Mouse (Mus musculus) inflammation-experienced regulatory T-cells, adult 6 months (primary cell): ENCODE measurements around the gene Vmn1r223. TPM values are rescaled to one million over a fixed set of nuclear protein-coding genes. Genes with fewer than 3 reads are reported as not detected.
"Not testable (repeated sequence)": the region's sequence is repeated elsewhere in the genome, so short reads cannot be mapped to it uniquely, and the experiment has no call there.

ENCODE experiments used
- ATAC-seq: one replicate; pipeline ENCODE4 v1.8.0; 2017
- polyA plus RNA-seq, 3 experiments: library from polyadenylated mRNA; unstranded; fragments of 100-300 nt; shearing (Covaris generic); gene quantifications; one replicate each; pipeline ENCODE4 v1.2.1; 2017

Vmn1r223 gene
- not detected for polyA plus RNA-seq

GRCm38 (mm10) chr13:23246834-23247233 lies at the start of gene Vmn1r223:
TSS of gene Vmn1r223 (plus strand) at chr13:23247134.
- ATAC-seq = not testable (repeated sequence)

DNA sequence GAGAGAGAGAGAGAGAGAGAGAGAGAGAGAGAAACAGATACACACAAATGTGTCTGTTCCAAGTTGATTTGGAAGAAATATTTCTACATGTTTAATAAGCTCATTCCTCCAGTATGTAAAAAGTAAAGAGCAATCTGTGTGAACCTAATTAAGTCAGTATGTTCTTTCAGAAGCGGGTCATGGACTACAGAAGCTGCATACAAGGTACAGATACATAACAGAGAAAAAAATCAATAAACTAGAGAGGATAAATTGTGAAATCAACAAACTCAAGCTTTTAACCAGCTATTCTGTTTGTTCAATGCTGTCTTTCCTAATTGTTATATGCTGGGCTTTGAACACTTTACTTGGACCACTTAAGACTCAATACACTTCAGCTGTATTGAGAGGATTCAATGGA lies 43.0 kb upstream of the Vmn1r223 start:
- ATAC-seq = not testable (repeated sequence)

DNA sequence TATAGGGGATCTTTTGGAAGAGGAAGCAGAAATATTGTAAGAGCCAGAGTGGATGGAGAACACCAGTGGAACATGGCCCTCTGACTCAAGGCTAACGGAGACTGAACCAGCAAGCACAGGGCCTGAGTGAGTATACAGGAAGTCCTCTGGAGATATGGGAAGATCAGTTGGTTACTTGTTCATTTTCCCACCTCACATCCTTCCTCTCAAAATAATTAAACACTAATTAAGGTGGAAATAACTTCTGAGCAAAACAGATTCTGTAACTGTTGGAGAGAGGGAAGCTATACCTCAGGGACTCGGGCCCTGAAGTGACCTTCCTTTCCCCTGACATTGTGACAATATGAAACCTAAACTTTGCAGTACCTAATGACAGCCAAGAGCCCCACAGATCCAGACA lies 33.1 kb upstream of the Vmn1r223 start, which contains the start of gene Vmn1r221:
Gene Vmn1r221 (plus strand): TSS at position 301 of the 400 bp plus-strand sequence.
- ATAC-seq = not testable (repeated sequence)

DNA sequence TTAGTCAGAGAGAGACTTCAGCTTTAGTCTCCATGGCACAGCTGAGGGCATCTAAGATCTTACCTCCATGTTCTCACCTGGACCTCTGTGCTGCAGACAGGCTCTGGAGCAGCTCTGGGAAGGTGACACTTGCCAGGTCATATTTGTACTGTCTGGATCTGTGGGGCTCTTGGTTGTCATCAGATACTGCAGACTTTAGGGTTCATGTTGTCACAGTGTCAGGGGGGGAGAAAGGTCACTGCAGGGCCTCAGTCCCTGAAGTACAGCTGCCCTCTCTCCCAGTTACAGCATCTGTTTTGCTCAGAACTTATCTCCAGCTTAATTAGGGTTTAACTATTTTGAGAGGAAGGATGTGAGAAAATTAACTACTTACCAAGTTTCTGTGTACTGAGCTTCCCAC lies 11.1 kb upstream of the Vmn1r223 start, which contains the start of gene Vmn1r222:
Gene Vmn1r222 (minus strand): TSS at position 101 of the 400 bp plus-strand sequence.
- not testable (repeated sequence) for ATAC-seq

DNA sequence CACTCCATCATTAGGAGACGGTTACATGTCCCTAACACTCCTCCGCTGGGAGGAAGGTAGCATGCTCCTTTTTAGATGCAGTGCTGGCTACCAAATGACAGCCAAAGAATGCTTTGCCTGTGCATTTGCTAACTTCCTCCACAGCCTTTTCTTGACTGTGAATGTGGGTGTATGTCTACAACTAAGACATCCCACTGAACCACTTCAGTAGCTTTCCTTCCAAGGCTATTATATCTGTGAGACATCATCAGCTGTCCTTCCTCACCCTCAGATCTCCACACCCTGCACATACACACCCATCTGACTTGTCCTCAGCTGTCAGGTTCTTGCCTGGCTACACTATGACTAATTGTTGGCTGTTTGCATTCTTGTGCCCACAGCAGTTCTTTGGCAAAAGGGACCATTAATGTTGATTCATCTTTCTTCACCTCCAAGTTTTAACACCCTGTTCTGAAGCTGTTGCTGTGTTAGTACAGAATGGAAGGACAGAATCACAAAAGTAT lies 11.7 kb downstream of the Vmn1r223 start:
- no peak for ATAC-seq

- not testable (repeated sequence) for ATAC-seq
These were observed 21.7 kb downstream of the Vmn1r223 start for GRCm38 (mm10) chr13:23268606-23269005.

DNA sequence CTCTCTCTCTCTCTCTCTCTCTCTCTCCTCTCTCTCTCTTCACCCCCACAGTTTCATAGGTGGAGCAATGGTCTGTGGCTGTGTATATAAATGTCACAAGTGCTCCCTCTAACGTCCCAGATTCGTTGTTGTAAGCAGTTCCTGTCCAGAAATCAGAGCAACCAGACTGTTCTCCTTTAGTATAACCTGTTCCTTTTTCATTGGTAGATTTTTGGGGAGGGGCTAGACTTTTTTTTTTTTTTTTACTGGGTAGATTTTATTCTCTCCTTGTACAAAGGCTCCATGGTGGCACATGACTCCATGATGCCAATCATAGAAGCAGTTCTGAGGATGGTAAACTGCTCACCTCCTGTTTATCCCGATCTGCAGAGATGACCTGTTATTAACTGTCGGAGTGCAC lies 22.2 kb downstream of the Vmn1r223 start:
- not testable (repeated sequence) for ATAC-seq

GRCm38 (mm10) chr13:23269681-23270080 lies 22.7 kb downstream of the Vmn1r223 start:
- no peak for ATAC-seq

DNA sequence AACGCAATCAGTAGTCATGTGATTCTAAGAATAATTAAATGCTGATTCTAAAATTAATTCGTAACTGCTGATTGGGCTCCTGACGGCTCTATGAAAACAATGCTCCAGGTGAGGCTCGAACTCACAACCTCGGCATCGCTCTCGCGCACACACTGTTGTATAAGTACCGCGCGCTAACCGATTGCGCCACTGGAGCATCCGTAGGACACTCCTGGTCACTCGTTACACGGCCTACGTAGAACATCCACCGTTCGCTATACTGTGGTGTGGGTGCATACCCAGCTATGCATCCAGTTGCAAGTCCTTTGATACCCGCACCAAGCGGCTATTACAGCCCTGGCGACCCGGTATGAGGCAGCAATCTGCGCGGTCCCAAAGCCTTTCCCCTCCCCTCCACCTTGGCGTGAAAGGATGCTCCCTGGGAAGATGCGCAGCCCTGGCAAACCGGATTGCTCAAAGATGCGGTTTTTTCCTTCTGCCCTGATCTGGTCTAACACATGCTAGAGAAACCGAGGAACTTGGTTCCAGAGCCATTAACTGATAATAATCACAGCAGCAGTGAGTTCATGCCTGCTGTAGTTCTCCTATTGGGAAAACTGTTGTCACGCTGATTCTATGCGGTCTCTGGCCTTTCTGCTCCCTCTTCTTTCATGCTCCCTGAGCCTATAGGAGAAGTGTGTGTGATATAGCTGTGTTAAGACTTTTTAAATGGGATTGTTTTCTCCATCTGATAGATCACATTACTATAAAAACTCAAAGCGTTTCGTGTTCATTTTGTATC lies 23.6 kb downstream of the Vmn1r223 start:
- ATAC-seq = no peak

DNA sequence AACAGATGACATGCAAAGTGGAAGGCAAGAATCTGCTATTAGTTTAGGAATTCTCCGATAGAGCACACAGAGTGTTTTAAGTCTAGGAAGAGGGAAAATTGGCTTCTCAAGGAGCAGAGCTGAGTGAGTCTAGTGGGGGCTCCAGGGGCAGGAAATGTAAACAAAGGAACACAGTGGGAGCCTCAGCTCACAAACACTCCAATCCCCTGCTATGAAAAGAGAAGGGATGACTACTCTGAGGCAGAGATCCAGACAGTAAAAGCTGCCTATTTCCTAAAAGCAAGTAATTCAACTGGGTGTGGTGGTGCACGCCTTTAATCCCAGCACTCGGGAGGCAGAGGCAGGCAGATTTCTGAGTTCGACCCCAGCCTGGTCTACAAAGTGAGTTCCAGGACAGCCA lies 32.6 kb downstream of the Vmn1r223 start:
- ATAC-seq = no peak

DNA sequence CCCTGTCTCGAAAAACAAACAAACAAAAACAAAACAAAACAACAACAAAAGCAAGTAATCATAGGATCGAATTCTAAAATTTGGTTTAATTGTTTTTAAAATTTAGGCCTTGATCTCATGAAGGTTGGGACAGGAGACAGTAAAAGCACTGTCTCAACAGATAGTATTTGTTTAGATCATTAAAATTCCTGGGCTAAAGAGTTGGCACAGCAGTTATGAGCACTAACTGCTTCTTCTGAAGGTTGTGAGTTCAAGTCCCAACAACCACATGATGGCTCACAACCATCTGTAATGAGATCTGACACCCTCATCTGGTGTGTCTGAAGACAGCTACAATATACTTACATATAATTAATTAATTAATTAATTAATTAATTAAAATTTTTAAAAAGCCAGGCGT lies 33.1 kb downstream of the Vmn1r223 start:
- ATAC-seq = no peak

GRCm38 (mm10) chr13:23285191-23285920 lies 38.4 kb downstream of the Vmn1r223 start:
- ATAC-seq = no peak

- no peak for ATAC-seq
These were observed 39.2 kb downstream of the Vmn1r223 start for GRCm38 (mm10) chr13:23285921-23286720.

GRCm38 (mm10) chr13:23286721-23287362 lies 39.9 kb downstream of the Vmn1r223 start:
- no peak for ATAC-seq

GRCm38 (mm10) chr13:23297737-23298136 lies 50.8 kb downstream of the Vmn1r223 start:
- ATAC-seq = no peak

GRCm38 (mm10) chr13:23298445-23299232 lies 51.7 kb downstream of the Vmn1r223 start:
- no peak for ATAC-seq

GRCm38 (mm10) chr13:23299276-23299998 lies 52.5 kb downstream of the Vmn1r223 start:
- no peak for ATAC-seq

DNA sequence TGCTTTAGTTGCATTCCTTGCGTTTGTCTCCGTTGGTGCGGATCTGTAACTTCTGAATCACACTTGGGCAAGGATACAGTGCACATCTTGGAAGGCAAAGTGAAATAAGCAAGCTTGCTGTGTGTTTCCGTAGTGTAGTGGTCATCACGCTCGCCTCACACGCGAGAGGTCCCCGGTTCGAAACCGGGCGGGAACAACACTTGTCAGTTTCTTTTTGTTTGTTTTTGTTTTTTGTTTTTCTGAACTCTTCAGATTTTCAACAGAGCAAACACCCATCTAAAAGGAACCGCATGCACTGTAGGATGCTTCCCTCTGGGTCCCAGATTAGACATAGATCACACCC lies 53.0 kb downstream of the Vmn1r223 start:
- ATAC-seq = no peak
